Mouse (Mus musculus) adrenal gland, postnatal 0 days (tissue): ENCODE measurements around the gene Tmem131. TPM values are rescaled to one million over a fixed set of nuclear protein-coding genes. Genes with fewer than 3 reads are reported as not detected.

Experiments
- polyA plus RNA-seq: library from polyadenylated mRNA; unstranded; fragments of >200 nt; fragmentation: Nextera tagmentation; extraction: Ambion mirVana; gene quantifications from 2 replicates; pipeline ENCODE4 v1.2.1, GENCODE M21; 2015

Tmem131 gene
- 8.3 and 8.4 TPM in 2 replicates for polyA plus RNA-seq

DNA sequence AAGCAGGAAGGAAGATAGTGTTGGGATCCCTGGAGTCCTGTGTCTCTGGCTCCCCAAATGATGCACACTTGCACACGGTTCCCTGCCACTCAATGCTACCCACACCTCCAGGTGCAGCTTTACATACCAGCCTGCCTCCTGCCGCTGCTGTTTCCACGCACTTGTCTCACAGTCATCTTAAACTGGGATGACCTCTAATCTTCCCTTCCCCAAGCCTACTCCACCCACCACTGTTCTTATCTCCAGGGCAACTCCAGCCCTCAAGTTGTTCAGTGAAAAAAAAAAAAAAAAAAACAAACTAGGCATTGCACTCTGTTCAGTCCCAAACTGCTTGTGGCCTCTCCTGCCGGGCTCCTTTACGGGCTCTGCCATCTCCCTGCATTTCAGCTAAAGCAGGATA is at the start of gene Tmem131:
Tmem131 (minus strand) TSS at position 14 of the 400 bp plus-strand sequence.

DNA sequence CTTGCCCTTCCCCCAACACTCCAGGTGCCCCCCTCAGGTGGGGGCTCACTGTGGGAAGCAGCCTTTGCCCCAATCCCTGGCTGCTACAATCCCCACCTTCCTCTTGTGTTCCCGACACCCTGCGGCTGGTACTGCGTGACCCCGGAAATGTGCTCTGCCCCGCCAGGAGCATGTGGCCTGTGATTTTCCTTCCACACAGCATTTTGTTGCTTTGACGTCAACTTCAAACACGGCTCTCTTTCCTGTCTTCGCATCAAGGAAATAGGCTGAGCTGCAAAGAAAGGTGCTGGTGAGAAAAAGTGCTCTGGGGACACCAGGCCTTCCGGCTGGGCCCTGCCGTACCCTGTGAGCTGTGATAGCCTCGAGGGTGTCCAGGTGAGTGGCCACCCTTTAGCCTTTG is 181.9 kb downstream of the Tmem131 start, which contains the start of gene Zap70:
Zap70 (plus strand) TSS at position 231 of the 400 bp plus-strand sequence.

Other genes starting within 250 kb of the Tmem131 start
- 0.23 and 0.77 TPM in 2 replicates for gene 4933424G06Rik, start 233.5 kb downstream of the Tmem131 start, polyA plus RNA-seq
- 70.4 and 83.2 TPM in 2 replicates for gene Actr1b, start 229.2 kb downstream of the Tmem131 start, polyA plus RNA-seq
- gene Zap70, start 181.9 kb downstream of the Tmem131 start, polyA plus RNA-seq = 0.54 and 0.81 TPM in 2 replicates
- gene Vwa3b, start 82.9 kb upstream of the Tmem131 start, polyA plus RNA-seq = 0.20 and 0.73 TPM in 2 replicates